Mouse (Mus musculus) yolk sac, embryonic 10.5 days (tissue): Measurements from ENCODE around the gene Pdpr.
"Not testable (repeated sequence)": the region's sequence is repeated elsewhere in the genome, so short reads cannot be mapped to it uniquely, and the experiment has no call there.

Experiments
- DNase-seq: peaks from one replicate; pipeline ENCODE4 v3.0.0-alpha.2; 2017; ENCODE audit warnings: low spot score

Pdpr gene

DNA sequence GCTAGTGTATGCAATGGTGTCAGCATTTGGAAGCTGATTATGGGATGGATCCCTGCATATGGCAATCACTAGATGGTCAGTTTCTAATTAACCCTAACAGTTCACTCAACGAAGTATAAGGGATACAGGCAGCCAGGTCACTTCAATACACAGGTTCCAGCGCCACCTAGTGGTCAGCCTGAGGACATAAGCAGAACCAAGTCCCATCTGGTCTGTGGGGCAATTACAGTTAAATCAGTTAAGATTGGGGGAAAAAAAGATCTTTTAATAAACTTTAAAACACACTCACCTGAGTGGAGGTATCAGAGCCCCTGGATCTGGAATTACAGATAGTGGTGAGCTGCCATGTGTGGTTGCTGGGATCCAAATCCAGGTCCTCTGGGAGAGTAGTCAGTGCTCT is 4.3 kb upstream of the Pdpr start:
- DNase-seq = peak; percentile 70

DNA sequence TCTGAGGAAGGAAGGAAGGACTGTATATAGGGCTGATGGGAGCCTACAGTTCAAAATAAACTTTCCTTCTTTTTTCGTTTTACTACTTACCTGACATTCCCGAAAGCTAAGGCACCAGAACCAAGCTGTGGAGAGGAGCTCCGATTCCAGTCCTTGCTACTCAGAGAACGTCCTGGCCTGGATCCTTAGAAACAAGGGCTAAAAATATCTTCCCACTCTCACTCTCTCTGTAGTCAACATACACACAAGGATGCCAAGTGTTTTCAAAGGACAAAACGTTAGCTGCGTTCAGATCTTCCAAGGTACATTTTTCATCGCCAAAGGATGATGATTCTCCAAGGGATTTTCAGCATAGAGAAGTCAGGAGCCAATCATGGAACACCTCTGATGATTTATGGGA is 2.7 kb upstream of the Pdpr start:
- DNase-seq = no peak

DNA sequence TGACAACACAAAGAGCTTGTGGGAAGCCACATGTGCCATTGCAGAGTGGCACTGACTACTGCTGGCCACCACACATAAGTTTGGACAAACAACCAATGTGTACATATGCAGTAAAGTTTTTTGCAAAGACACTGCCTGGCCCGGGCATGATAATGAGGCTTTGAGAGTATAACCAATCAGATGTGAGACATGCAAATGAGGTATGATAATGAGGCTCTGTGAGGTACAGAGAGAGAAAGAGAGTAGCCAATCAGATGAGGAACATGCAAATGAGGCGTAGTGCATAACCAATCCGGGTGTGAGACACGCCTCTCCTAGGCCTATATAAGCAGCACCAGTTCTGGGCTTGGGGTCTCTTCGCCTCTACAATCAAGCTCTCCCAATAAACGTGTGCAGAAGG is 2.1 kb upstream of the Pdpr start, which contains the start of gene Clec18a:
Gene Clec18a (minus strand): TSS at position 101 of the 400 bp plus-strand sequence.
- not testable (repeated sequence) for DNase-seq

GRCm38 (mm10) chr8:111094719-111095302 is 381 bp downstream of the Pdpr start:
- not testable (repeated sequence) for DNase-seq

GRCm38 (mm10) chr8:111114891-111115290 is 20.5 kb downstream of the Pdpr start:
- DNase-seq = no peak

GRCm38 (mm10) chr8:111119481-111119880 is 25.1 kb downstream of the Pdpr start:
- DNase-seq = no peak

GRCm38 (mm10) chr8:111130756-111131155 is 36.3 kb downstream of the Pdpr start:
- no peak for DNase-seq

GRCm38 (mm10) chr8:111142521-111142920 is 48.1 kb downstream of the Pdpr start:
- DNase-seq = no peak

- peak; percentile 26 for DNase-seq
These were observed 50.5 kb downstream of the Pdpr start for GRCm38 (mm10) chr8:111144901-111145459.

DNA sequence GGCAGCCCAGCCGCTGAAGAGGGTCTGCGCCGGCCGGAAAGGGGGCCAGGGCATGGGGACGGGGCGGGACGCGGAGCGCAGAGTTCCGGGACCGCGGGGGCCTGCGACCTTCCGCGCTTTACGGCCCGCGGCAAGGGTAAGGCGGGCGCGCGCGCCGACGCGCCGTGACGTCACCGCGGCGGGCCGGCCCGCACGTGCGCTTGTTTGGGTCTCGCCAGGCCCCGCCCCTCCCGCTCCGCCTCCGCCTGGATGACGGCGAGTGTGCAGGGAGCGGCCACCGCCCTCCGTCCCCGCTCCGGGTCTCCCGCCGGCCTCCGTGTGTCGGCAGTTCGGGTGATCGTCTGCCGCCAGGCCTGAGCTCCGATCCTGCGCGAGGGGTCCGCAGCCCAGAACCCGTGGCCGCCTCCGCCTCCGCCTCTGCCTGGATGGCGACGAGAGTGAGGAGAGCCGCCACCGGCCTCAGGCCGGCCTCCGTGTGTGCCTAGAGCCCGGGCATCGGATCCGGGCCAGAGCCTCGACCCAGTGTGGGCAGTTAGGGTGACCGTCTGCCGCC is 51.1 kb downstream of the Pdpr start:
- DNase-seq = peak; percentile 91

DNA sequence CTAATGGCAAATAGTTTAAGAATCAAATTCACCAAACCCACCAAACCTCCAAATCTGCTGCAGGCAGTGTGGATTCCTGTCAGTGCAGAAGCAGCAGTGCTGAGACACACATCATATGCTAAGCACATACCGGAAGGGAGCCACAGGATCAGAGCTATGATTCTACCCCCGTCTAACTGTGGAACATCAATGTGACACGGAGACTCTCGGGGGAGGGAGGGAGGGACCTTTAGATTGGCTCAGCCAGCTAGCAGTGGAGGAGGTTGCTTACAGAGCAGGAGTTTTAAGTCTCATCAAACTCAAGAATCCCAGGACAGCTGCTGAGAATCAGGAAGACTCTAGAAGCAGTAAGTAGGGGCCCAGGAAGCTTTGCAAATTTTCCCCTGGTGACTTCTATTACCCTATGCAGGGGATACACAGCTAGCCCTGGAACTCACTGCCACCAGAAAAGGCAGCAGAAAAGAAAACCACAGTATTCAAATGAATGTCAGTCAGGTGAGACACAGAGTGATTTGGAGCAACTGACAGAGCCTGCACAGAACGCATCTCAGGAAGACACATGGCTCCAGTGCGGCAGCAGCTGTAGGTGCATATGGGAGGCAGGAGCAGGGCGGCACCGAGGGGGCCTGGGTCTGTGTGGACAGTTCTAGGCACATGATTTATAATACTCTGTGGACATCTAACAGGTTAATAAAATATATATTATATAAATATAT is 61.4 kb downstream of the Pdpr start:
- no peak for DNase-seq

GRCm38 (mm10) chr8:111157617-111158016 is 63.2 kb downstream of the Pdpr start:
- DNase-seq = peak; percentile 27

DNA sequence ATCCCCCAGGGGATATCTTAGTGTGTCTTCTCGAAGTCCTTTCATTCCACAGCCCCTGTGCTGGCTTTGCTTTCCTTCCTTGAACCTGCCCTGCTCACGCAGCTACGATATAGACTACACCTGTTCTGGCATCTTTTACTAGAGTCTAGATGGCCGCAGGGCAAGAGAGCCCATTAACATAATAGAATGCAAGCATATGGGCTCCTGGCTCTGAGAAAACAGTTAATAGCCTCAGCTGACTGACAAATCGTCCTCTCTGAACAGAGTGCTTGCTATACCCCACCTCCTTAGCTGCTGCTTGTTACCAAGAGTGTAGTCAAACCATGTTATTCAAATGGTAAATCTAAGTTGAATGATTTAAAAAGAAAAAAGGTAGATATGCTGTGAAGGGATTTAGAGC is 77.2 kb downstream of the Pdpr start:
- no peak for DNase-seq

DNA sequence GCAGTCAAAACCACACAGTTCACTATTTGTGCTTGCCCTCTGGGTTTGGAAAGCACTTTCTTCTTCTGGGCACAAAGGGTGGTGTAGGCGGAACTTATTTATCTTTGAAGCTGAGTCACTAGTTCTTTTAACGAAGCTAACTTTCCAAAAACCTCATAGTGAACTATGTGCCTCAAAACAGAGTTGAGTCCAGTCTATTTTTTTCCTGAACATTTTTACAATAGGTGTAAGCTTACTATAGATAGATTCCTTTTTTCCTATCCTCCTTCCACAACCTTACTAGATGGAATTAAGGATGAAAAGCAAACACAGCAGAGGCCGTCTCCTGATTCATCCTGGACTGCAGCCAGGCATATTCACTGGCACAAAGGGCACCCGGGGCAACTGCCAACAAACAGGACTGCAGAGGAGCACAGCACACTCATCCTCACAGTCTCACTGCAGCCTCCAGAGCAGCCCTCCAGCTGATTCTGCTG is 91.1 kb downstream of the Pdpr start:
- no peak for DNase-seq
